Mouse (Mus musculus): Measurements from ENCODE around the gene Lrrn4cl. TPM values are rescaled to one million over a fixed set of nuclear protein-coding genes. Genes with fewer than 3 reads are reported as not detected.
A peak's percentile ranks its signal among the peaks of the same experiment; 100 is the strongest.

Gene Lrrn4cl
- polyA plus RNA-seq, 1 experiment = 1.4 TPM

- peak; percentile 34; the same call in 1 of the 2 replicates for TF ChIP-seq POLR2A (IDR thresholded peaks at IDR 0.05; ENCODE audit: borderline replicate concordance, extremely low read depth, insufficient read depth, insufficient read length, poor library complexity, severe bottlenecking)
- no peak for TF ChIP-seq CTCF (IDR thresholded peaks at IDR 0.05; ENCODE audit: borderline replicate concordance, extremely low read depth, insufficient read depth, insufficient read length)
- DNase-seq (ENCODE audit: low read depth) = peak; percentile 98
Measured at GRCm38 (mm10) chr19:8839103-8839907, 11.3 kb upstream of the Lrrn4cl start, which contains the start of gene Gng3. TSS of gene Gng3 (minus strand) at chr19:8839194.

GRCm38 (mm10) chr19:8839908-8840791 lies 10.4 kb upstream of the Lrrn4cl start:
- peak; percentile 82 for DNase-seq (ENCODE audit: low read depth)
- no peak for TF ChIP-seq POLR2A (IDR thresholded peaks at IDR 0.05; ENCODE audit: borderline replicate concordance, extremely low read depth, insufficient read depth, insufficient read length, poor library complexity, severe bottlenecking)
- no peak for TF ChIP-seq CTCF (IDR thresholded peaks at IDR 0.05; ENCODE audit: borderline replicate concordance, extremely low read depth, insufficient read depth, insufficient read length)

- no peak for DNase-seq (ENCODE audit: low read depth)
Measured at GRCm38 (mm10) chr19:8841012-8841411, 9.6 kb upstream of the Lrrn4cl start.

GRCm38 (mm10) chr19:8842961-8843360 lies 7.6 kb upstream of the Lrrn4cl start:
- TF ChIP-seq CTCF (IDR thresholded peaks at IDR 0.05; ENCODE audit: borderline replicate concordance, extremely low read depth, insufficient read depth, insufficient read length) = no peak
- no peak for TF ChIP-seq POLR2A (IDR thresholded peaks at IDR 0.05; ENCODE audit: borderline replicate concordance, extremely low read depth, insufficient read depth, insufficient read length, poor library complexity, severe bottlenecking)
- DNase-seq (ENCODE audit: low read depth) = no peak

More at GRCm38 (mm10) chr19:8841012-8841411, 9.6 kb upstream of the Lrrn4cl start:
- no peak for TF ChIP-seq POLR2A (IDR thresholded peaks at IDR 0.05; ENCODE audit: borderline replicate concordance, extremely low read depth, insufficient read depth, insufficient read length, poor library complexity, severe bottlenecking)
- TF ChIP-seq CTCF (IDR thresholded peaks at IDR 0.05; ENCODE audit: borderline replicate concordance, extremely low read depth, insufficient read depth, insufficient read length) = no peak

GRCm38 (mm10) chr19:8844371-8845129 lies 6.0 kb upstream of the Lrrn4cl start:
- DNase-seq (ENCODE audit: low read depth) = peak; percentile 85
- no peak for TF ChIP-seq POLR2A (IDR thresholded peaks at IDR 0.05; ENCODE audit: borderline replicate concordance, extremely low read depth, insufficient read depth, insufficient read length, poor library complexity, severe bottlenecking)
- TF ChIP-seq CTCF (IDR thresholded peaks at IDR 0.05; ENCODE audit: borderline replicate concordance, extremely low read depth, insufficient read depth, insufficient read length) = peak; percentile 72; the same call in 1 of the 2 replicates

- DNase-seq (ENCODE audit: low read depth) = no peak
- TF ChIP-seq POLR2A (IDR thresholded peaks at IDR 0.05; ENCODE audit: borderline replicate concordance, extremely low read depth, insufficient read depth, insufficient read length, poor library complexity, severe bottlenecking) (no peak), CTCF (IDR thresholded peaks at IDR 0.05; ENCODE audit: borderline replicate concordance, extremely low read depth, insufficient read depth, insufficient read length) (no peak)
Measured at GRCm38 (mm10) chr19:8848356-8848755, 2.2 kb upstream of the Lrrn4cl start.

GRCm38 (mm10) chr19:8851639-8852038 lies 1.1 kb downstream of the Lrrn4cl start:
- no peak for DNase-seq (ENCODE audit: low read depth)
- no peak for TF ChIP-seq CTCF (IDR thresholded peaks at IDR 0.05; ENCODE audit: borderline replicate concordance, extremely low read depth, insufficient read depth, insufficient read length)

GRCm38 (mm10) chr19:8852236-8852928 lies 1.8 kb downstream of the Lrrn4cl start:
- no peak for DNase-seq (ENCODE audit: low read depth)
- TF ChIP-seq CTCF (IDR thresholded peaks at IDR 0.05; ENCODE audit: borderline replicate concordance, extremely low read depth, insufficient read depth, insufficient read length) = no peak
- TF ChIP-seq POLR2A (IDR thresholded peaks at IDR 0.05; ENCODE audit: borderline replicate concordance, extremely low read depth, insufficient read depth, insufficient read length, poor library complexity, severe bottlenecking) = no peak

GRCm38 (mm10) chr19:8853117-8853516 lies 2.5 kb downstream of the Lrrn4cl start:
- DNase-seq (ENCODE audit: low read depth) = no peak
- TF ChIP-seq CTCF (IDR thresholded peaks at IDR 0.05; ENCODE audit: borderline replicate concordance, extremely low read depth, insufficient read depth, insufficient read length) (no peak), POLR2A (IDR thresholded peaks at IDR 0.05; ENCODE audit: borderline replicate concordance, extremely low read depth, insufficient read depth, insufficient read length, poor library complexity, severe bottlenecking) (no peak)

- TF ChIP-seq CTCF (IDR thresholded peaks at IDR 0.05; ENCODE audit: borderline replicate concordance, extremely low read depth, insufficient read depth, insufficient read length) = peak; percentile 60; the same call in 1 of the 2 replicates
- no peak for TF ChIP-seq POLR2A (IDR thresholded peaks at IDR 0.05; ENCODE audit: borderline replicate concordance, extremely low read depth, insufficient read depth, insufficient read length, poor library complexity, severe bottlenecking)
Measured at GRCm38 (mm10) chr19:8857689-8858088, 7.1 kb downstream of the Lrrn4cl start.

More at GRCm38 (mm10) chr19:8857689-8858088, 7.1 kb downstream of the Lrrn4cl start:
- DNase-seq (ENCODE audit: low read depth) = peak; percentile 58
